Mouse (Mus musculus) intestine, postnatal 0 days (tissue): Measurements from ENCODE around the gene Sephs2. TPM values are rescaled to one million over a fixed set of nuclear protein-coding genes. Genes with fewer than 3 reads are reported as not detected.

Source experiments
- ATAC-seq: fragments of 200-750 bp; cut with Nextera tagmentation; 2 replicates; pipeline ENCODE4 v1.8.0; 2017; ENCODE audit warnings: mild to moderate bottlenecking, moderate TSS enrichment, moderate library complexity
- H3K27ac ChIP-seq: fragments of 300-500 bp; sonication (generic); 2 replicates; pipeline ENCODE4 v1.5.1; 2014; ENCODE audit warnings: mild to moderate bottlenecking, low read depth, low read length, moderate library complexity
- H3K27me3 ChIP-seq: fragments of 300-500 bp; sonication (generic); replicated peaks from 2 replicates; pipeline ENCODE4 v1.6.1; 2014; ENCODE audit warnings: low read length, mixed read lengths; ENCODE audit not compliant: control insufficient read depth, insufficient read depth
- H3K36me3 ChIP-seq: fragments of 300-500 bp; sonication (generic); 2 replicates; pipeline ENCODE4 v1.6.1; 2014; ENCODE audit warnings: mild to moderate bottlenecking, moderate library complexity; ENCODE audit not compliant: control insufficient read depth, insufficient read depth
- H3K4me1 ChIP-seq: fragments of 300-500 bp; sonication (generic); replicated peaks from 2 replicates; pipeline ENCODE4 v1.6.1; 2014; ENCODE audit warnings: antibody characterized with exemption, low read length, mixed read lengths; ENCODE audit not compliant: control insufficient read depth, insufficient read depth
- H3K4me2 ChIP-seq: fragments of 300-500 bp; sonication (generic); replicated peaks from 2 replicates; pipeline ENCODE4 v1.6.1; 2014; ENCODE audit warnings: low read depth, mild to moderate bottlenecking, moderate library complexity
- H3K4me3 ChIP-seq: fragments of 300-500 bp; sonication (generic); 2 replicates; pipeline ENCODE4 v1.5.1; 2014; ENCODE audit warnings: low read depth, low read length
- H3K9ac ChIP-seq: fragments of 300-500 bp; sonication (generic); 2 replicates; pipeline ENCODE4 v1.6.1; 2014; ENCODE audit warnings: mild to moderate bottlenecking, low read depth, low read length
- H3K9me3 ChIP-seq: fragments of 300-500 bp; sonication (generic); 2 replicates; pipeline ENCODE4 v1.6.1; 2016; ENCODE audit warnings: mixed run types; ENCODE audit not compliant: control insufficient read depth
- CTCF ChIP-seq: sonication (generic); IDR thresholded peaks from 2 replicates; pipeline ENCODE4 v1.5.1; 2016; ENCODE audit warnings: low read depth, mild to moderate bottlenecking, control low read depth, antibody characterized with exemption, moderate library complexity
- WGBS: fragments of 180-500 bp; shearing (Covaris S2); extraction: QIAGEN DNeasy Blood & Tissue Kit; methylation state at CpG from one replicate; pipeline ENCODE4 v1.1.7; 2014; 5-methylcytosine and 5-hydroxymethylcytosine counted together
- polyA plus RNA-seq: library from polyadenylated mRNA; unstranded; fragments of >200 nt; fragmentation: Nextera tagmentation; extraction: Ambion mirVana; gene quantifications from 2 replicates; pipeline ENCODE4 v1.2.1, GENCODE M21; 2015

Gene Sephs2
- polyA plus RNA-seq, 1 experiment from 2014 or later = 335 TPM

DNA sequence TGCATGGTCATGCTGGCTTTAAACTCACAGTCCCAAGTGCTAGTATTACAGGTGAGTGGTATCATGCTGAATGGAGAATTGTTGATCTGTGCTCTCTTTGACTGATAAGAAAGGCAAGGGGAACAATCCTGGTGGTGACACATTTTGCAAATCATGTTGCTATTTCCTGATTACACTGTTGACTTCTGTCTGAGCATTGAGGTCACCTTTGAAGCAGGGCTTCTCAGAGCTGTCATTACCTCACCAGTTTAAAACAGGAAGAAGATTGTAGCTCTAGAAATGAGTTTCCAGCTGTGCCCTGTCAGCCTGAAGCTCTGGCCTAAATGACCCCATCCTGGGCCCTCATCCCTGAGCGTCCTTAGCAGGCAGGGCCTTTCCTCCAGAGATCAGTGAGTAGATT, 14.1 kb upstream of the Sephs2 start:
- H3K9ac ChIP-seq = no peak overlapping the region
- H3K36me3 ChIP-seq = no peaks in the 10 kb centered on the region
- peak; percentile 55 for ATAC-seq
- H3K27me3 ChIP-seq = no peaks in the 10 kb centered on the region
- no peak overlapping the region for H3K4me3 ChIP-seq
- WGBS = 92% methylated on average over 1 of the region's 1 CpGs
- H3K4me2 ChIP-seq = no peak overlapping the region
- no peaks in the 10 kb centered on the region for H3K9me3 ChIP-seq
- no peak for TF ChIP-seq CTCF
- no peaks in the 10 kb centered on the region for H3K4me1 ChIP-seq
- H3K27ac ChIP-seq = 0 out of 2 replicates have a peak overlapping the region, but pooled peaks have one; percentile 28

DNA sequence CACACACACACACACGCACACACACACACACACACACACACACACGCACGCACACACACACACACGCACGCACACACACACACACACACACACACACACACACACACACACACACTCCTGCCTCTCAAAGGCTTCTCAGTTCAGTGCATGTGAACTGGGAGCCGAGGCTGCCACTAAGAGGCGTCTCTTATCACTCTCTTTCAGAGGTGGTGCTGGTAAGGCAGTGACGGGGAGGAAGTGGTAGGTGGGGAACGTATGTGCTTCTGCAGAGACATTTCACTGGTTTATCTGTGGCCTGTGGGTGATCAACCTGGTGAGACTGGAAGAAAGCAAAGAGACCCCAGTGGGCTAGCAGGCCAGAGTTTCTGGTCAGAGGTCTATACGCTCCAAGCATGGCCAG, 11.3 kb upstream of the Sephs2 start:
- Histone ChIP-seq H3K4me1 (no peaks in the 10 kb centered on the region), H3K27me3 (no peaks in the 10 kb centered on the region), H3K36me3 (no peaks in the 10 kb centered on the region), H3K9ac (no peak overlapping the region), H3K4me3 (no peak overlapping the region), H3K9me3 (no peaks in the 10 kb centered on the region), H3K4me2 (no peak overlapping the region), H3K27ac (no peak overlapping the region)
- no peak for ATAC-seq
- TF ChIP-seq CTCF = no peak
- WGBS = 67% methylated on average over 9 of the region's 10 CpGs

DNA sequence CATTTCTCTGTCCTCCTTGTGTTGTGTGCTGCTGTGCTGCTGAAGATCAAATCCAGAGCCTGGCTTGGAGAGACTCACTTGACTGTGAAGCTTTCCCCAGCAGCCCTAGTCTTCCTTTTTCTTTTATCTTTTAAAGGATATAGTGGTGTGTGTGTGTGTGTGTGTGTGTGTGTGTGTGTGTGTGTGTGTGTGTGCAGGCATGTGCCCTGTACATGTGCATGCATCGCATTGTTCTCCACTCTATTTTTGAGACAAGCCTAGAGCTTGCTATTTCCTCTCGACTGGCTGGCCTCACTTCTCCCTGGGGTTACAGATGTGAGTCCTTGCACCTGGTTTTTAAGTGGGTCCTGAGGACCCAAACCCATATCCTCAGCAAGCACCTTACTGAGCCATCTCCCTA, 8.3 kb upstream of the Sephs2 start:
- H3K27me3 ChIP-seq = no peaks in the 10 kb centered on the region

DNA sequence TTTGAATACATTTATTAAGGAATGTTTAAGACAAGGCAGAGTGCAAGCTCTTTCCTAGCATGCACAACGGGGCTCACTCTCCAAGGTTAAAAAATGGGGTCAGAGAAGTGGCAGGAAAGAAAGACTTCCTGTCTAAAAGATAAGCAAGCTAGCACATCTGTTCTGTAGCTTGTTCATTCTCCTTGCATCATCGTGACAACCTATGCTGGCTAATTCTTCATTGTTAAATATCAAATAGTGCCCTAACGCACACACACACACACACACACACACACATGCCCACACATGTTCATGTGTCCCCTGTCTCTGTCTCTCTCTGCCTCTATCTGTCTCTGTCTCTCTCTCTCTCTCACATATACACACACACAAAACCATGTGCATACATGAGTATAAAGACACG, 7.3 kb upstream of the Sephs2 start:
- H3K4me3 ChIP-seq = no peak overlapping the region
- H3K9me3 ChIP-seq = no peaks in the 10 kb centered on the region
- no peak for TF ChIP-seq CTCF
- no peak overlapping the region for H3K9ac ChIP-seq
- ATAC-seq = no peak
- no peaks in the 10 kb centered on the region for H3K27me3 ChIP-seq
- peaks cover 6% of the 10 kb centered on the region; the same call in 1 of the 2 replicates for H3K4me1 ChIP-seq
- no peak overlapping the region for H3K27ac ChIP-seq
- H3K36me3 ChIP-seq = no peaks in the 10 kb centered on the region
- H3K4me2 ChIP-seq = no peak overlapping the region
- WGBS = 57% methylated on average over 4 of the region's 4 CpGs

More for the DNA sequence above, 8.3 kb upstream of the Sephs2 start:
- Histone ChIP-seq H3K4me3 (no peak overlapping the region), H3K4me1 (peaks cover 6% of the 10 kb centered on the region; the same call in 1 of the 2 replicates), H3K9ac (no peak overlapping the region), H3K9me3 (no peaks in the 10 kb centered on the region), H3K27ac (no peak overlapping the region), H3K36me3 (no peaks in the 10 kb centered on the region), H3K4me2 (no peak overlapping the region)
- ATAC-seq = no peak
- WGBS = 77% methylated on average over 2 of the region's 2 CpGs
- TF ChIP-seq CTCF = no peak

DNA sequence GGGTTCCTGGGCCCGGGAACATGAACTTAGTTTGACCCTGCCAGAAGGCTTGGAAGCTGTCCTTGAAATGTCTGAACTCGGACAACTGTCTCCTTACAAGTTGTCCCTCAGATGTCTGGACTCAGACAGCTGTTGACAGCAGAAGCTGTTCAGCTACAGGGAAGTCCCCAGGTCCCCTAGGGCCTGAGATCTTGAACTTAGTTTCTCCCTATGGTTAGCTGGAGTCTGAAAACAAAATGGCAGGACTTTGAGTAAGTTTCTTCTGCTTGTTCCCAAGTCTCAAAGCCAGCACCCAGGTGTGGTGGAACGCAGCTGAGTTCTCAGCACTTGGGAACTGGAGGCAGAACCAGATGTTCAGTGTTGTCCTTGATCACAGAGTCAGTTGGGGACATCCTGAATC, 6.2 kb upstream of the Sephs2 start:
- H3K27me3 ChIP-seq = no peaks in the 10 kb centered on the region
- no peaks in the 10 kb centered on the region for H3K9me3 ChIP-seq
- TF ChIP-seq CTCF = no peak
- no peak overlapping the region for H3K4me2 ChIP-seq
- H3K9ac ChIP-seq = no peak overlapping the region
- no peak overlapping the region for H3K27ac ChIP-seq
- peaks cover 6% of the 10 kb centered on the region; the same call in 1 of the 2 replicates for H3K4me1 ChIP-seq
- no peak for ATAC-seq
- 58% methylated on average over 3 of the region's 3 CpGs for WGBS
- H3K36me3 ChIP-seq = no peaks in the 10 kb centered on the region
- H3K4me3 ChIP-seq = no peak overlapping the region

DNA sequence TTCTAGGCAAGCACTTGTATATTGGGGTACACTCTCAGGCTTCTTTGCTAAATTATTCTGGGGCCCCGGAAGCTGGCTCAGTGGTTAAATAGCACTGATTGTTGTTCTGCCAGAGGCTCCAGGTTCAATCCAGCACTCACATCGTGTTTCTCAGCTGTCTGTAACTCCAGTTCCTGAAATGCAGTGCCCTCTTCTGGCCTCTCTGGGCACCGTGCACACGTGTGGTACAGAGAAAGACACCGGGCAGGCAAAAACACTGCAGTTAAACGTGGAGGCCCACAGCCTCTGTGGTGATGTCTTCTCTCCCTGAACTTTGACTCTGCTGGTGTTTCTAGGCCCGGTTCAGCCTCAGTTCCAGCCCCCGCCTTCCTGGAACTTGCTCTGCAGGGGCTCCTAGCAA, 4.5 kb upstream of the Sephs2 start:
- no peaks in the 10 kb centered on the region for H3K27me3 ChIP-seq
- H3K9me3 ChIP-seq = no peaks in the 10 kb centered on the region
- H3K9ac ChIP-seq = no peak overlapping the region
- 14% methylated on average over 8 of the region's 8 CpGs for WGBS
- no peak overlapping the region for H3K4me2 ChIP-seq
- H3K27ac ChIP-seq = no peak overlapping the region
- ATAC-seq = peak; percentile 38
- TF ChIP-seq CTCF = peak; percentile 87
- H3K4me3 ChIP-seq = no peak overlapping the region
- H3K4me1 ChIP-seq = peaks cover 6% of the 10 kb centered on the region; the same call in 1 of the 2 replicates
- no peaks in the 10 kb centered on the region for H3K36me3 ChIP-seq

DNA sequence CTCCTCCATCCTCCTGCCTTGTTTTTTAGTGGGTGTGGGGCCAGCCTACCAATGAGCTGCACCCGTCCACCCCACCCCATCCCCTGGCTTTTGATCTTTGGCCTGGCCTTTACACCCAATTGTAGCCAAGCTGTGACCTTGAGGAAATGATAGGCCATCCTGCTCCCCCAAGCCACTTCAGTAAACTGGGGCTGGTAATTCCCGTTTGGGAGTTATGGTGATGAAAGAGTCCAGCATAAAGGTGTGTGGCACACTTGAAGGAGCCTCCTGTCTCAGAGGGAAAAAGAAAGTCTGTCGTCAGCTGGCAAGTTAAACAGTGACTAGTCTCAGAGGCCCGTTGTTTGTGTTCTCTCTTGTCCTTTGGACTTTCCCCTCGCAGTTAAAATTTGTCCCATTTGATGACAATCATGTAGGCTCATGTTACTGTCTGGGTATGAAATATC, 2.7 kb upstream of the Sephs2 start:
- ATAC-seq = peak; percentile 81
- H3K4me2 ChIP-seq = peak overlapping the region; percentile 44

More for the DNA sequence above, 2.7 kb upstream of the Sephs2 start:
- Histone ChIP-seq H3K27ac (peak overlapping the region; percentile 77), H3K4me1 (peaks cover 6% of the 10 kb centered on the region; the same call in 1 of the 2 replicates), H3K9ac (no peak overlapping the region), H3K4me3 (no peak overlapping the region), H3K36me3 (no peaks in the 10 kb centered on the region), H3K27me3 (no peaks in the 10 kb centered on the region), H3K9me3 (no peaks in the 10 kb centered on the region)
- WGBS = 32% methylated on average over 5 of the region's 5 CpGs
- TF ChIP-seq CTCF = no peak
